Mouse (Mus musculus): ENCODE results near the gene Maml1. TPM values are rescaled to one million over a fixed set of nuclear protein-coding genes. Genes with fewer than 3 reads are reported as not detected.

The Maml1 gene
- 5.4 and 5.8 TPM in 2 replicates for polyA plus RNA-seq (2016; fragmentation: Nextera tagmentation; extraction: Ambion mirVana)

DNA sequence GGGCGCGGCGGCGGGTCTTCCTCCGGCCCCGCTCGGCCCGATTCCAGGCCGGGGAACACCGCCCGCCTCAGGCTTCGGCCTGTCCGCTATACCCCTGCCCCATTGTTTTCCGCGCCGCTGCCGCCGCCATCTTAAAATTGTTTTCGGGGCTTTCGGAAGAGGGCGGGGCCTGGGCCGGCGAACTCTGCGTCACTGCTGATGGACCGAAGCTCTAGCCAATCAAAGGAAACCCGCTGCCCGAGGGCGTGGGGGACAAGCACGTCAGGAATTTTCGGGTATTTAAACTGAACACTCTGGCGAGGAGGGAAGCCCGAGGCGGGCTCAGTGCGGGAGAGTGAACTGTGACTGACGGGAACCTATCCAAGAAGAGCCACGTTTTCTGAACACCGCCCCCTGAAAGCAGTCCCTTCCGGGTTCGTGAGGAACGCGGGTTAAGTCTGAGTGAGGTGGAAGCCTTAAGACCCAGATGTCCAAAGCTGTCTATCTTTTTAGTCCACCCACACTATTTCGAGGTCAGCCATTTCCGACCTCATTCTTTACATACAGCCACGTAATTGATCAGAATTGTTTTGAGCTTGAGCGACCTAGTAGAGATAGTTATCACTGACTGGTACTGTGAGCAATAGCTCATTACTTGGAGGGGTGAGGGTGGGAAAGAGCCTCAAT is at the start of gene Maml1:
Gene Maml1 (minus strand): TSS at position 122 of the 666 bp plus-strand sequence.
- peak; percentile 99 for DNase-seq (ENCODE audit: extremely low spot score, low spot score)
- H3K27ac ChIP-seq, result peak within 1 kb of the TSS; percentile 99
- peaks cover 28% of the 10 kb centered on the region for H3K4me1 ChIP-seq
- no peaks in the 10 kb centered on the region for H3K9me3 ChIP-seq
- H3K27me3 ChIP-seq (ENCODE audit: poor library complexity, severe bottlenecking), result no peaks in the 10 kb centered on the region
- WGBS, result under 1% methylated on average over 45 of the region's 45 CpGs
- H3K36me3 ChIP-seq (replicated peaks), result peaks cover 68% of the 10 kb centered on the region
- peak within 1 kb of the TSS; percentile 98 for H3K4me3 ChIP-seq

DNA sequence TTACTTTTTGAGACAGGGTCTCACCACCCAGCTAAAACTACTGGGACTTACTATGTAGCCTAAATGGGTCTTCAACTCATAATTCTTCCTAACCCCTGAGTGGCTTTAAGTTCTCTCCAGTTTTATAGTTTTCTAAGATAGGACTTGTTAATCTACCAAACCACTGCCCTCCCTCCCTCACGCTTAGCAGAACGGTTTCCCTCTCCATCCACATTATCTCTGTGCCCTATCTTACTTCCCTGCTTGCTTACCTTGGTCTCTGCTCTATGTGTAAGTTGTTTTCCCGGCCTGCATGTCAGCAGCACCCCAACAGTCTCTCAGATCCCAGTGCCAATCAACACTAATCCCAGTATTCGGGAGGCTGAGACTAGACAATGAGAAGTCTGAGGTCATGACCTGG is 44.8 kb upstream of the Maml1 start:
- Histone ChIP-seq H3K27ac (no peak overlapping the region), H3K27me3 (ENCODE audit: poor library complexity, severe bottlenecking) (no peaks in the 10 kb centered on the region), H3K4me3 (no peak overlapping the region), H3K36me3 (replicated peaks) (no peaks in the 10 kb centered on the region), H3K9me3 (no peaks in the 10 kb centered on the region), H3K4me1 (no peaks in the 10 kb centered on the region)
- WGBS, result 67% methylated on average over 4 of the region's 4 CpGs
- DNase-seq (ENCODE audit: extremely low spot score, low spot score), result no peak

DNA sequence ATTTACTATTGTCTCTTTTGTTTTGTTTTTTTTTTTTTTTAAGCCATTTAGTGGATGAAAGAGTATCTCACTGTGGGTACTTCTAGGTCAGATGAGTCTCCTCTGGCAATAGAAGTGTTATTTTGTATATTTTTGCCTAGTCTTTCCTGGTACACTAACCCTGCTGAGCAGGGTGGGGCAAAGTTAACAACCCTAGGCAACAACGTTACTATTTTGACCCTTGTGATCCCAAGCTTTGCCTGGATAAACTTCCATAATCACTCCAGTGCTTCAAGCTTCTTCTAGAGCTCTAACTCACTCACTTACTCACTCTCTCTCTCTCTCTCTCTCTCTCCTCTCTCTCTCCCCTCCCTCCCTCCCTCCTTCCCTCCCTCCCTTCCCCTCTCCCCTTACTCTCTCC is 44.0 kb upstream of the Maml1 start:
- Histone ChIP-seq H3K4me3 (no peak overlapping the region), H3K4me1 (no peaks in the 10 kb centered on the region), H3K9me3 (no peaks in the 10 kb centered on the region), H3K27ac (no peak overlapping the region), H3K36me3 (replicated peaks) (no peaks in the 10 kb centered on the region), H3K27me3 (ENCODE audit: poor library complexity, severe bottlenecking) (no peaks in the 10 kb centered on the region)
- DNase-seq (ENCODE audit: extremely low spot score, low spot score), result no peak
- 63% methylated on average over 1 of the region's 1 CpGs for WGBS

DNA sequence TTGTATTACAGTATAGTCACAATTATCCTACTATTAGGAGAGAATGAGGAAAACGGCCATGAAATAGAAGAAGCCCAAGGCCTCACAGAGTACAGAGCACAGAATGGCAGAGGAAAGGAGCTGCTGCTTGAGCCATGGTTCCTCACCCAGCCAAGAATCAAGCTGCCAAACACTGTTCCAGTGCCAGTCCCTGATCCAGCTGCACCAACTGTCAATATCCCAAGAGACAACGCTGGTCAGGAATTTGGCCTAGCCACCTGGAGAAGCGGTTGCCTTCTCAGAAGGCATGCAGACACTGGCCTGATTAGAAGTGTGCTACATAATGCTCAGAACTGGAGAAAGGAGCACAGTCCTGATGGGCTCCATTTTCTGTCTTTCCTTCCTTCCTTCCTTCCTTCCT is 41.1 kb upstream of the Maml1 start:
- Histone ChIP-seq H3K36me3 (replicated peaks) (peaks cover 10% of the 10 kb centered on the region), H3K4me1 (no peaks in the 10 kb centered on the region), H3K27me3 (ENCODE audit: poor library complexity, severe bottlenecking) (no peaks in the 10 kb centered on the region), H3K27ac (no peak overlapping the region), H3K4me3 (no peak overlapping the region), H3K9me3 (no peaks in the 10 kb centered on the region)
- no peak for DNase-seq (ENCODE audit: extremely low spot score, low spot score)
- 90% methylated on average over 3 of the region's 3 CpGs for WGBS

DNA sequence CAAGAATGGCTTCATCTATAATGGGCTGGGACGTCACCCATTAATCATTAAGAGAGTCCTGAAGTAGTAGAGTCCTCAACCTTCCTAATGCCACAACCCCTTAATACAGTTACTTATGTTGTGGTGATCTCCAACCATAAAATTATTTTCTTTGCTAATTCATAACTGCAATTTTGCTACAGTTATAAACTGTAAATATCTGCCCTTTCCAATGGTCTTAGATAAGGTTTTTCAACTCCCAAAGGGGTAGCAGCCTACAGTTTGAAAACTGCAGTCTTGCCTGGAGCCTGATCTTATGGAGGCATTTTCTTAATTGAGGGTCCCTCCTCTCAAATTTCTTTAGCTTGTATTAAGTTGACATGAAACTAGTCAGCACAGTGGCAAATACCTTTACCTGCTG is 37.3 kb upstream of the Maml1 start:
- H3K36me3 ChIP-seq (replicated peaks), result peaks cover 14% of the 10 kb centered on the region
- 90% methylated on average over 1 of the region's 1 CpGs for WGBS
- no peak for DNase-seq (ENCODE audit: extremely low spot score, low spot score)

DNA sequence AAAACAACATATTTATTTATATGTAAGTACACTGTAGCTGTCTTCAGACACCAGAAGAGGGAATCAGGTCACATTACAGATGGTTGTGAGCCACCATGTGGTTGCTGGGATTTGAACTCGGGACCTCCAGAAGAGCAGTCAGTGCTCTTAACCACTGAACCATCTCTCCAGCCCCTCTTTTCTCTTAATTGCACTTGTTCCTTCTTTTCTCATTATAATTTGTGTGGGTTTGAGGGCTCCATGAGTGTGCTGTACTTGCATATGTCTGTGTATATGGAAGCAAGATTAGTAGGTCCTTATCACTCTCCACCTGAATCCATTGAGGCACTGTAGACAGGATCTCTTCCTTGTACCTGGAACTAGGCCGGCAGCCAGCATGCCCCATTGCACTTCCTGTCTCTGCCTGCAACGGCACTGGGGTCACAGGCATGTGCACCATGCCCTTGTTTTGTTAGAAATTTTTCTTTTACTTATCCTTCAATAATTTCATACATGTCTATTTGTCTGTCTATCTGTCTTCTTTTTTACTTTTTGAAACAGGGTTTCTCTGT is 36.0 kb upstream of the Maml1 start:
- 93% methylated on average over 3 of the region's 3 CpGs for WGBS
- Histone ChIP-seq H3K4me1 (peaks cover 26% of the 10 kb centered on the region), H3K36me3 (replicated peaks) (peaks cover 21% of the 10 kb centered on the region), H3K27ac (no peak overlapping the region), H3K9me3 (no peaks in the 10 kb centered on the region), H3K27me3 (ENCODE audit: poor library complexity, severe bottlenecking) (no peaks in the 10 kb centered on the region), H3K4me3 (no peak overlapping the region)
- no peak for DNase-seq (ENCODE audit: extremely low spot score, low spot score)

More for the DNA sequence above, 37.3 kb upstream of the Maml1 start:
- Histone ChIP-seq H3K4me1 (peaks cover 14% of the 10 kb centered on the region), H3K27me3 (ENCODE audit: poor library complexity, severe bottlenecking) (no peaks in the 10 kb centered on the region), H3K4me3 (no peak overlapping the region), H3K27ac (no peak overlapping the region), H3K9me3 (no peaks in the 10 kb centered on the region)

DNA sequence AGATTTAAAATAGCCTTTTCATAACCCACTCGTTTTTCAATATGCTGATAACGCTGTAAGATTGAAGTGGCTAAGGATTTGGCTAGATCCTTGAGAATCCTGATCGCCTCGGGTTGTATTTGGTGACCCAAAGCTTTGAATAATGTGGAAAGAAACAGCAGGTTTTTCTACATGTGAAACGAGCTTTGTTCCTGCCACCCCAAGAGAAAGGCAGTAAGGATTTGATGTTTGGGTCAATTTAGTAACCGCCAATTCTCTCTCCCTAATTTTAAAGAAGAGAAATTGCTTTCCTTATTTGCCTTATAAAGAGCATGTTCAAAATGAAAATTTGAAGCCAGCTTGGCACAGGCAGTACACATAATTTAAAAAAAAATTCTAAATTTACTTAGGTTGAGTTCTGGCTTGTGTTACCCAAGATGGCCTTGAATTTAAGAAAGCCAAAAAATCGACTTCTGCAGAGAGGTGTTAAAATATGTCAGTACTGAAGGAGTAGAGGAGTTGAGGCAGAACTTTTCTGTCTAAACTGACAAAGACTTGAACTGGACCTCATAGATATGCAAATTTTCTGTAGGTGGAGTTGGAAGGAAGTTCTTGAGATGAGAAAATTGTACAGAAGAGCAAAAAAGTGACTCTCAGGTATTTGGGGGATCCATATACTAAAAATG is 34.3 kb upstream of the Maml1 start:
- WGBS, result 12% methylated on average over 7 of the region's 7 CpGs

DNA sequence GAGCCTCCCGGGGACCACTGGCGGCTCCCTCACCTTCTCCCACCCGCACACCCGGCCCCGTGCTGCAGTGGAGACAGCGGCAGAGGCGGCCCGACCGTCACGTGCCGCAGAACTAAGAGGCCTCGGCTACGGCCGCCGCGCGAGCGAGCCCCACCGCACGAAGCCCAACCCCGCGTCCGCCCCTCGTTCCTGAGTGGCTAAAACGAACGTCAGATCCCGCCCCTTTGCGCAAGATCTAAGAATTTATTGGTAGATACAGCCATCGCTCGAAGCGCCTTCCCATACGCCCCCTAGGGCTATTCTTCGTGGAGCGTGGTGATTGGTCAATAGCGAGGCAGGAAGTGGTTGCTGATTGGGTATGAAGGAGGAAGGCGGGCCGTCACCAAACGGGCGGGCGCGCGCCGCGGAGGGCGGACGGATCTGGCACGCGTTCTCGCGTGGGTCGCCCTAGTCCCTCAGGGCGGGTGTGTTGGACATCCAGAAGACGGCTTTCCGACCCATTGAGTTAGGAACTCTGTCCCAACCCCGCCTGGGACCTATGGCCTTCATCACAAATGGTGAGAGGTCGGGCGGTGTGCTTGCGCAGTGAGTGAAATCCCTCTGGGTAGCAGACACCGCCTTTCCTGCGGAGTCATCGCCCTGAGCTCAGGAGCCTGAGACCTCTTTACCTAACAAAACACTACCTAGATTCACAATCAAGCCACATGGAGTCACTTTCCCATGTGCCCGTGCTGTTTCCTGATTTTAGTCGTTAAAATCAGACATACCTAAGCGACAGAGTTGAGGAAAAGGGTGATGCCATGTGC is 33.6 kb upstream of the Maml1 start, which contains the start of gene Canx:
Gene Canx (minus strand): TSS at position 178 of the 806 bp plus-strand sequence.
- Histone ChIP-seq H3K36me3 (replicated peaks) (peaks cover 28% of the 10 kb centered on the region), H3K9me3 (no peaks in the 10 kb centered on the region), H3K4me1 (peaks cover 40% of the 10 kb centered on the region), H3K27me3 (ENCODE audit: poor library complexity, severe bottlenecking) (no peaks in the 10 kb centered on the region), H3K4me3 (peak within 1 kb of the TSS; percentile 92), H3K27ac (peak within 1 kb of the TSS; percentile 98)
- WGBS, result under 1% methylated on average over 64 of the region's 64 CpGs
- DNase-seq (ENCODE audit: extremely low spot score, low spot score), result peak; percentile 100

More for the DNA sequence above, 34.3 kb upstream of the Maml1 start:
- peak overlapping the region; percentile 98 for H3K27ac ChIP-seq
- H3K27me3 ChIP-seq (ENCODE audit: poor library complexity, severe bottlenecking), result no peaks in the 10 kb centered on the region
- no peak for DNase-seq (ENCODE audit: extremely low spot score, low spot score)
- peak overlapping the region; percentile 92 for H3K4me3 ChIP-seq
- H3K9me3 ChIP-seq, result no peaks in the 10 kb centered on the region
- peaks cover 28% of the 10 kb centered on the region for H3K36me3 ChIP-seq (replicated peaks)
- peaks cover 40% of the 10 kb centered on the region for H3K4me1 ChIP-seq

DNA sequence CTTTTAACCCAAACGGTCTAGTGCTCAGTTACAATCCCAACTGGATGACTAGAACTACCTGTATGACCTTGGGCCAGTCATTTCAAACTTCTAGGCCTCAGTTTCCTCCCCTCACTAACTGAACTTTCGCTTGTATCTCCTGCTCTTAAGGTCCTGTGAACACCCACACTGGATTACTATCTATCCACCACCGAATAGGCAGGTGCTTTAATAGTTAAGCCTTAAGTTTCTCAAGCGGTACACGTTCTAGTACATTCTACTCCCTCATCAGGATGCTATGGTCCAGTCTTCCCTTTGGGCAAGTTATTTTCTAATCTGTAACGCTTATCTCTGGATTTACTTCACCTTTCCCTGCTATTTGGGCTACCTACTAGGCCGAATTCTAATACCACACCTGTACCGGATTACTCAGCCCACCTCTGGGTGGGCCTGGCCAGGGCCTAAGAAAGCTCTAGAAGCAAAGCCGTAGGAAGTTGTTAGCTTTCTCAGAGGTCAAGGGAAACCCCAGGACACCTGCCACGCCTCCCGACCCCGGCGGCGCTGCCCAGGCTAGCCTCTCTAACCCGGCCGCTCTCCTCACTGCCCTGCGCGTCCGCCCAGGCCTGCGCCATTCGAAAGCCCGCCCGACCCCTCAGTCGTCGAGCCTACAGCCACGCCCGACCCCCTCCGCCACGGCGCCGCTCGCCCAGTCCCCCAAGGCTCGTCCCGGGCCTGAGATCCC is 32.8 kb upstream of the Maml1 start:
- no peaks in the 10 kb centered on the region for H3K9me3 ChIP-seq
- DNase-seq (ENCODE audit: extremely low spot score, low spot score), result no peak
- H3K4me1 ChIP-seq, result peaks cover 40% of the 10 kb centered on the region
- H3K36me3 ChIP-seq (replicated peaks), result peaks cover 33% of the 10 kb centered on the region
- no peaks in the 10 kb centered on the region for H3K27me3 ChIP-seq (ENCODE audit: poor library complexity, severe bottlenecking)
- peak overlapping the region; percentile 92 for H3K4me3 ChIP-seq
- peak overlapping the region; percentile 98 for H3K27ac ChIP-seq
- whole genome bisulfite sequencing, result 2% methylated on average over 34 of the region's 34 CpGs

DNA sequence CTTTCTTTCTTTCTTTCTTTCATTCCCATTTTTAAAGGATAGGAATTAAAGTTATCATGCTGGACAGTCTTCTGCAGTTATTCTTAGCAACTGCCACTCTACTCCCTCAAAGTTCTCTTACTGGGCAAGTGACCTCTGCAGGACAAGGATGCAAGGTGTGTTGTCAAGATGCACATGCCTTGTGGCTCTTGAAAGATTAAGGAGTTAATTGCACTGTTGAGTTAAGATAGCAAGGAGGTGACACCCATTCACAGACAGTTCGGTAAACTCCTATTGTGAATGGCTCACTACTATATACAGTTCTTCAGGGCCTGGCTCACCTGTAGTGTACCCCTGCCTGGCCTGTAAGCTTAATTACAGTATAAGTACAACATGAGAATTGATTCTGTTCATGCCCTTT is 31.7 kb upstream of the Maml1 start:
- DNase-seq (ENCODE audit: extremely low spot score, low spot score), result no peak
- Histone ChIP-seq H3K27me3 (ENCODE audit: poor library complexity, severe bottlenecking) (no peaks in the 10 kb centered on the region), H3K9me3 (no peaks in the 10 kb centered on the region), H3K27ac (0 out of 2 replicates have a peak overlapping the region, but pooled peaks have one; percentile 30), H3K4me3 (peak overlapping the region; percentile 92), H3K4me1 (peaks cover 40% of the 10 kb centered on the region), H3K36me3 (replicated peaks) (peaks cover 40% of the 10 kb centered on the region)
- WGBS, result 64% methylated on average over 1 of the region's 1 CpGs

DNA sequence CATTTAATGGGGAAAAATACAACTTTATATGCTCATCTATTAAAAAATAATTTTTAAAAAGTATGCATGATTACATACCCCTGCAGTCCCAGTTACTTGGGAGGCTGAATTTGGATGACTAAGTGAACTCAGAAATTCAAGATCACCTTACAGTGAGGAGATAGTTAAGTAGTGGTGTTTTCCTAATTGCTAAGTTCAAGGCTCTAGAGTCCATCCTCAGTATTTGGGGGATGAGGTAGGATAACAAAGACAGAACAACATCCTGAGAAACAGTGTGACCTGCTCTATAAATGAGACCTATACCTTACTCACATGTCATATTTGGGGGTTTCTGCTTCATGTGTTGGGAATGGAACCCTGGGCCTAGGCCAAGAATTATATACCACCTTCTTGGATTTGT is 30.2 kb upstream of the Maml1 start:
- peaks cover 39% of the 10 kb centered on the region for H3K36me3 ChIP-seq (replicated peaks)
- no peaks in the 10 kb centered on the region for H3K9me3 ChIP-seq
- peaks cover 40% of the 10 kb centered on the region for H3K4me1 ChIP-seq
- H3K27ac ChIP-seq, result no peak overlapping the region
- peak overlapping the region; percentile 92; the same call in 1 of the 2 replicates for H3K4me3 ChIP-seq
- H3K27me3 ChIP-seq (ENCODE audit: poor library complexity, severe bottlenecking), result no peaks in the 10 kb centered on the region
- no peak for DNase-seq (ENCODE audit: extremely low spot score, low spot score)

DNA sequence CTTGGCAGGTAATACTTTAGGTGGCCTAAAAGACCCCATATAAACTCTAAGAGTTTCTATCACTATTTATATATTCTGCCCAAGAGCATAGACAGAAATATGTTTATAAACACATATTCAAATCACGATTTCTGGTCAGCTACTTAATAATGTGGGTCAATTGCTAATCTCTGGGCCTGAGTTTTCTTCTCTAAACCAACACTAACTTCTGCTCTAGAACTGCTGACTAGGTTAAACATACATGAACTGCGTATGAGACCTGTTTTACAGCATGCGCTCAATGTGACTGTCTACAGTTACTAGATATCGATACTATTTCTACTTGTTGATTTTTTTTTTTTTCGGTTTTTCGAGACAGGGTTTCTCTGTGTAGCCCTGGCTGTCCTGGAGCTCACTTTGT is 29.1 kb upstream of the Maml1 start:
- Histone ChIP-seq H3K36me3 (replicated peaks) (peaks cover 49% of the 10 kb centered on the region), H3K9me3 (no peaks in the 10 kb centered on the region), H3K27me3 (ENCODE audit: poor library complexity, severe bottlenecking) (no peaks in the 10 kb centered on the region), H3K27ac (no peak overlapping the region), H3K4me3 (no peak overlapping the region), H3K4me1 (peaks cover 32% of the 10 kb centered on the region)
- DNase-seq (ENCODE audit: extremely low spot score, low spot score), result no peak
- 94% methylated on average over 6 of the region's 6 CpGs for WGBS

Data from forebrain, embryonic 10.5 days (tissue).